Comparison of ENCODE assay signal across 10 mouse cellular contexts in the genomic region with DNA sequence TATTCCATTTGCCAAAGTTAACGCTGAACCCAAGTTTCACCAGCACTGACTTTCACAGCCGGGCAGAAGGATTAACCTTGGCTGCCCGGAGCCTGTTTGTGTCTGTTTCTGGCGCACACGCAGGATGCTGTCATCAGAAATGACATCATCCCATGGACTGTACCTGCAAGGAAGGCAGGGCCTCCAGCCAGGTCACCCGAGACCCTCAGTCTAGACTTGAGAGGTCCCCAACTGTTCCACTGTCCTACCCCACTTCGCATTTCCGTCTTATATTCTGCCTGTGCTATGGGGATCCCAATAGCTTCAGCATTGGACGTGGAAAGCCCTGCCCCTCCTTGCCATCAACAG. TPM values are rescaled to one million over a fixed set of nuclear protein-coding genes. Genes with fewer than 3 reads are reported as not detected.
A peak's percentile ranks its signal among the peaks of the same experiment; 100 is the strongest.
DNase-seq lines count a peak whose midpoint lies in the region; ATAC-seq and TF ChIP-seq lines count a peak whose summit lies in the region.
"Had no signal": no experiment of that assay in that cellular context is flagged by ENCODE, and none has a peak within 500 bp of the region (broad histone marks: within the 10 kb centered on the region; RNA-seq: fewer than 3 reads in every experiment).

No protein-coding gene starts in this region.

- no peaks in the 10 kb centered on the region for H3K9me3 ChIP-seq in lung, postnatal 0 days (ENCODE audit: low read length)
- H3K9me3 ChIP-seq in hindbrain, embryonic 16.5 days (ENCODE audit: control insufficient read depth, low read length): no peaks in the 10 kb centered on the region
- no peaks in the 10 kb centered on the region for H3K9me3 ChIP-seq in stomach, embryonic 14.5 days (ENCODE audit: control insufficient read depth, low read depth, low read length)

- no peak for TF ChIP-seq EP300 in lung, postnatal 0 days (IDR thresholded peaks at IDR 0.05)

- no peaks in the 10 kb centered on the region for H3K27me3 ChIP-seq in lung, postnatal 0 days (replicated peaks; ENCODE audit: insufficient read depth, low read length)
- H3K27me3 ChIP-seq in hindbrain, embryonic 16.5 days (replicated peaks; ENCODE audit: control insufficient read depth, insufficient read depth, low read length): no peaks in the 10 kb centered on the region; the same call in 1 of the 2 replicates
- no peaks in the 10 kb centered on the region for H3K27me3 ChIP-seq in stomach, embryonic 14.5 days (ENCODE audit: control insufficient read depth, insufficient read depth, low read length)

- no peaks in the 10 kb centered on the region for H3K36me3 ChIP-seq in lung, postnatal 0 days (ENCODE audit: insufficient read depth, low read length)
- H3K36me3 ChIP-seq in hindbrain, embryonic 16.5 days (ENCODE audit: control insufficient read depth, insufficient read depth, low read length): no peaks in the 10 kb centered on the region
- H3K36me3 ChIP-seq in stomach, embryonic 14.5 days (ENCODE audit: control insufficient read depth, insufficient read depth, low read length): no peaks in the 10 kb centered on the region

- TF ChIP-seq CTCF in lung, postnatal 0 days (IDR thresholded peaks at IDR 0.05): no peak

- H3K4me2 ChIP-seq in lung, postnatal 0 days (replicated peaks; ENCODE audit: low read depth, low read length): peak overlapping the region; percentile 48
- H3K4me2 ChIP-seq in hindbrain, embryonic 16.5 days (ENCODE audit: low read length): peak overlapping the region; percentile 5; the same call in 1 of the 2 replicates
- H3K4me2 ChIP-seq in stomach, embryonic 14.5 days (replicated peaks; ENCODE audit: low read depth, low read length): peak overlapping the region; percentile 39

- H3K9ac ChIP-seq in lung, postnatal 0 days (replicated peaks; ENCODE audit: low read depth): peak overlapping the region; percentile 39
- H3K9ac ChIP-seq in hindbrain, embryonic 16.5 days (ENCODE audit: low read depth, low read length): no peak overlapping the region
- no peak overlapping the region for H3K9ac ChIP-seq in stomach, embryonic 14.5 days (replicated peaks; ENCODE audit: low read depth, low read length)
- H3K9ac ChIP-seq: liver, embryonic 14.5 days had no signal

- H3K4me3 ChIP-seq in lung, postnatal 0 days (ENCODE audit: low read depth, low read length): peak overlapping the region; percentile 31; the same call in 1 of the 2 replicates
- H3K4me3 ChIP-seq in hindbrain, embryonic 16.5 days (ENCODE audit: low read length): no peak overlapping the region
- peak overlapping the region; percentile 2; the same call in 1 of the 2 replicates for H3K4me3 ChIP-seq in stomach, embryonic 14.5 days (ENCODE audit: low read depth, low read length)

- no peaks in the 10 kb centered on the region for H3K4me1 ChIP-seq in lung, postnatal 0 days (ENCODE audit: insufficient read depth, low read depth, low read length)
- peaks cover 3% of the 10 kb centered on the region; the same call in 1 of the 2 replicates for H3K4me1 ChIP-seq in hindbrain, embryonic 16.5 days (ENCODE audit: control insufficient read depth, insufficient read depth, low read depth, low read length)
- 0 out of 2 replicates have a peak, but pooled peaks cover 15% of the 10 kb centered on the region for H3K4me1 ChIP-seq in stomach, embryonic 14.5 days (ENCODE audit: control insufficient read depth, insufficient read depth, low read length)

- WGBS in lung, postnatal 0 days: 52% methylated on average over 9 of the region's 9 CpGs
- 83% methylated on average over 9 of the region's 9 CpGs for WGBS in hindbrain, embryonic 16.5 days
- WGBS in stomach, embryonic 14.5 days: 61% methylated on average over 9 of the region's 9 CpGs

- peak; percentile 94 for DNase-seq in heart, adult 11 months
- no peak for DNase-seq in heart, adult 8-10 months (ENCODE audit: low spot score)
- DNase-seq in lung, postnatal 0 days (ENCODE audit: low spot score): peak; percentile 34
- no peak for DNase-seq in lung, postnatal 36 days
- no peak for DNase-seq in layer of hippocampus, adult 9-10 months (ENCODE audit: low spot score)
- no peak for DNase-seq in spleen, postnatal 4 days (ENCODE audit: low spot score in 2 of 2)
- DNase-seq: gastrocnemius, postnatal 14 days had no signal

- ATAC-seq in lung, postnatal 0 days: peak; percentile 5; the same call in 1 of the 2 replicates
- ATAC-seq in hindbrain, embryonic 16.5 days: no peak
- peak; percentile 40; the same call in 1 of the 2 replicates for ATAC-seq in stomach, embryonic 14.5 days (ENCODE audit: insufficient number of reproducible peaks, insufficient read depth, low FRiP score, low read depth)

- H3K27ac ChIP-seq in lung, postnatal 0 days (ENCODE audit: low read length): peak overlapping the region; percentile 89
- no peak overlapping the region for H3K27ac ChIP-seq in hindbrain, embryonic 16.5 days (ENCODE audit: low read depth, low read length)
- peak overlapping the region; percentile 71; the same call in 1 of the 2 replicates for H3K27ac ChIP-seq in stomach, embryonic 14.5 days (ENCODE audit: low read length)
- H3K27ac ChIP-seq: liver, embryonic 14.5 days had no signal

RNA-seq across cellular contexts. Expression of gene Il16, which starts 0.5 kb away (rescaled TPM):
- 1 to 10 TPM; 6.3 to 7.6 (median 7.4) TPM for total RNA-seq in heart, adult 8-10 months (2022)
- 7.9 and 8.0 TPM in 2 replicates for polyA plus RNA-seq in lung, postnatal 0 days (2015; fragmentation: Nextera tagmentation; extraction: Ambion mirVana)
- 1.1 and 1.2 TPM in 2 replicates for polyA plus RNA-seq in hindbrain, embryonic 16.5 days (2015; fragmentation: Nextera tagmentation; extraction: Ambion mirVana)
- polyA plus RNA-seq in stomach, embryonic 14.5 days (2014; fragmentation: Nextera tagmentation; extraction: Ambion mirVana): 3.9 and 4.4 TPM in 2 replicates

RNA-seq across cellular contexts. Expression of gene Cfap161, which starts 49.6 kb away (rescaled TPM):
- not detected for total RNA-seq in heart, adult 8-10 months (2022)
- polyA plus RNA-seq in lung, postnatal 0 days (2015; fragmentation: Nextera tagmentation; extraction: Ambion mirVana): 6.8 and 10.4 TPM in 2 replicates
- polyA plus RNA-seq in hindbrain, embryonic 16.5 days (2015; fragmentation: Nextera tagmentation; extraction: Ambion mirVana): 1.8 and 2.0 TPM in 2 replicates
- 0.25 and 0.31 TPM in 2 replicates for polyA plus RNA-seq in stomach, embryonic 14.5 days (2014; fragmentation: Nextera tagmentation; extraction: Ambion mirVana)
- total RNA-seq: gastrocnemius, postnatal 14 days had no signal

Comparison
In these comparisons a context has a peak if more than half of its experiments do, and no peak if none do; other contexts are left out.
1. DNase-seq: peak in heart, adult 11 months (single experiment) and lung, postnatal 0 days (single experiment); none in heart, adult 8-10 months (single experiment), lung, postnatal 36 days (single experiment), layer of hippocampus, adult 9-10 months (single experiment) and spleen, postnatal 4 days (0 of 2).
2. Peak in every context shown above with its lines, with median percentiles within 50 percentile points of each other: H3K4me2 ChIP-seq.